Mouse (Mus musculus): ENCODE measurements around the gene Rere.

Gene Rere

DNA sequence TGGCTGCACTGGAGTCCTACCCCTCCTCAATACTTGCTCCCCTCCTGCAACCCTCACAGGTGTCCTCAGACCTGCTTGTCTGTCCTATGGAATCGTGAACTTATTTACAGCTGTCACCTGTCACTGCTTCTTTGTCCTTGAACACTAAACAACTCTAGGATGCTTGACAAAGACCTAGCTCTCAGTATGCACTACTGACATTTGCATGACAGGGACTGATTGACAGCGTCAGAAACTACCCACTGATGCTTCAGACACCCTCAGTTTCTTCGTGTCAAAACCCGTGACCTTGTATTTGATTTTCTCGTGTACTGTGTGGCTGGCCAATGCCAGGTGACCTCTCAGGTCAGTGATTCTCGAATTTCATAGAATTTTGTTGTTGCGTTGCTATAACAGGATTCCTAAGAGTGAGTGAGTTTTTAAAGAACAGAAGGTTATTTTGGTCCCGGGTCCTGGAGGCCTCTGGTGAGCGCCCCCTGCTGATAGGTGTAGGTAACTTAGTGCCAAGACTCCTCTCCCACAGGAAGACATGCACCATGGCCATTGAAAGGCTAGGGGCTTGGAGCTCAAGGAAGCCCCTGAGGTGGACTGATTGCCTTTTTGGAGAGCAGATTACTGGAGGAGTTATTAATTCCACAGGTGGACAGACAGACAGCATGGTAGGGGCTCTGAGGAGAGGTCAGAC is 378.6 kb downstream of the Rere start:
- no peak for DNase-seq (ENCODE audit: low spot score in 2 of 2)

DNA sequence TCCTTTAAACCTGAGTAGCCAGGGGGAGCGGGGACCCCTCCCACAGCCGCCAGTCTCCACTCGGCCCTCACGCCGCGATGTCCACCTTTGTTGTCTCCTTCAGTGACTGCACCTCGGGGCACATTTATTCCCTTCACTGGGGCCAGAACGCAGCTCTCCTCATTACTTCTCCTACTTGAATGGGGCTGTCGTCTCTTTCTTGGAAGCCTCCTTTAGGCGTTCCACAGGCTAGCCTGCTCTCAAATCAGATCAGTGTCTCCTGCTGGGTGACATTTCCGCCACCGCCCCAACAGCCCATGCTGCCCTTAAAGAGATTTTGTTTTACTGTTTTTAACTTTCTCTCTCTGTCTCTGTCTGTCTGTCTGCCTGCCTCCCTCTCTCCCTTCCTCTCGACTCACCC is 380.4 kb downstream of the Rere start:
- DNase-seq (ENCODE audit: low spot score in 2 of 2): no peak

DNA sequence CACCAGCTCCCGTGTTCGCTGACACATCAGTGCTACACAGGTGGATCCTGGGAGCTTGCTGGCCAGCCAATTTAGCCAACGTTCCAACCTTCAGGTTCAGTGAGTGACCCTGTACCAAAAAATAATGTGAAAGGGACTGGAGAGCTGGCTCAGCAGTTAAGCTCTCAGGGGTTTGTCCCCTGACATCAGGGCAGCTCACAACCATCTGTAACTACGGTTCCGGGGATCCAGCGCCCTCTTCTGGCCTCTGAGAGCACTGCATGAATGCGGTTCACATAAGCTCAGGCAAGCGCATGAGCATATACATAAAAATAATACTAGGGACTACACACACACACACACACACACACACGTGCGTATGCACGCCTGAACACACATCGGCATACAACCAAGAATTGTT is 381.7 kb downstream of the Rere start:
- DNase-seq (ENCODE audit: low spot score in 2 of 2): no peak

DNA sequence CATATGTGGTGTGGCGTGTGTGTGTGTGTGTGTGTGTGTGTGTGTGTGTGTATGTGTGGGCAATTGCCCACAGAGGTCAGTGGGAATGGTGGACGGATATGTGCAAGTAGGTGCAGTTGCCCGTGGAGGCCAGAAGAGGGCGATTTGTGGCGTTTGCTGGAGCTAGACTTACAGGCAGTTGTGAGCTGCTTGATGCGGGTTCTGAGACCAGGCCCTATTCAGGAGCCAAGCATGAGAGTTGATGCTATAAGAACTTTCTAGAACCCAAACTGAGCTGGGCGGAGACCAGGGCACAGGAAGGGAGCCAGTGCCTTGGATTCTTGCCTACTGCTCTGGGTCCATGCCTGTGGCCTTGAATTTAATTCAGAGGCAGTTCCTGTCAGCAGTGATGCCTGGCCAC is 383.3 kb downstream of the Rere start:
- DNase-seq (ENCODE audit: low spot score in 2 of 2): no peak

DNA sequence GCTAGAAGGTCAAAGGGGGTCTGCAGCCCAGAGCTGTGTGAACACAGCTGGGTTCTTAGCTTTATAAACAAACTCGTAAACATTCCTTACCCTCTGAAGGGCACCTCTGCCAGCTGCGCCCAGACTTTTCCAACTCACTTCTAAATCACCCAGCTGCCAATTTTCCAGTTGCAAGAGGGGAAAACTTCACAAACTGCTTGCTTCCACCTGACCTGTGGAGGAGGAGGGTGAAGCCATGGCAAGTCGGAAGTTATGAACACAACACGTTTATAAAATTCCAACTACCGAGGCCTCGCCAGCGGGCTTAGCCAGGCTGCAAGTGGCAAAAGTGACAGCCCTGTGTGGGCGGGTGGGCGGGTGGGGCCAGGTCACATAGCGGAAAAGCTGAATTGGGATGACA is 384.4 kb downstream of the Rere start:
- no peak for DNase-seq (ENCODE audit: low spot score in 2 of 2)
